Mouse (Mus musculus): ENCODE data around the gene Gm12216. TPM values are rescaled to one million over a fixed set of nuclear protein-coding genes. Genes with fewer than 3 reads are reported as not detected.
"Not testable (repeated sequence)": the region's sequence is repeated elsewhere in the genome, so short reads cannot be mapped to it uniquely, and the experiment has no call there.

Gene Gm12216
- polyA plus RNA-seq, 1 experiment from 2014 or later, result 1.2 TPM

DNA sequence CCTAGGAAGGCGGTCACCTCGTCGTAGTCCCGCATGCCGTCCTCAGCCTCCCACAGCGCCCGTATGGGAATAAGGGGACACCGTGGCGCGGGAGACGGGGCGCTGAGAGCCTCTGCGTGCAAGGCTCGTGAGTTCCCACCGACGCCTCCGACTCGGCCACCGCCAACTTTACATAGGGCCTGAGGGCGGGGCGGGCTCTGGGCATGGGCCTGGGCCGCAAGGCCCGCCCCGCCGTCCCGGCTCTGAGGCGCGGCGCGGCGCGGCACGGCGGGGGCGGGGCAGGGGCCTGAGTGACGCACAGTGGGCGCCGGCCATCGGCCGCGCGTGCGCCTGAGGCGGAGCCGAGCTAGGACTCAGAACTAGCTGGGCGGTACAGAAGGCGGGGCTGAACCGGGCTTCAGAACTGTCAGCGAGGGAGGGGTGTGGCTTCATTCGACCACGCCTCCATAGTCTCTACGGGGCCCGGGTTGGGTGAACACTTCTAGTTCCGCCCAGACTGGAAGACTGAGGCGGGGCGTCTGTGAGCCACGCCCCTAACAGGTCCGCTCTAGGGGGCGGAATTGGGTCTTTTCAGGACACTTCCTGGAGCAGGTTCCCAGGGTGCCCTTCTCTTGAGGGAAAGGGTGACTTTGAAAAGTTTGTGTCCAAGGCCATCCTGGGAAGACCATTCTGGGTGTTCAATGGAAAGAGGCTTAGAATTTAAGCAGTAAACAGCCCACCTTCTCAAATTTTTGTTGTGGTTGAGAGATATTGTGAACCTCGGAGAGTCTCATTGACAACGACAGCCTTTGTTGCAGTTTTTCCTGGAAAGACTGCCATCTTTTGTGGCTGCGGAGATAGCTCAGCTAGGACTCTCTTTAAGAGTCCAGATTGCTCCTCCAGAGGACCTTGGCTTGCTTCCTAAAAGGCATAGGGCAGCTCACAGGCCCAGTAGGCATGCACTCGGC lies 32.7 kb upstream of the Gm12216 start, which contains the start of gene Slc22a5:
Gene Slc22a5 (minus strand): TSS at position 156 of the 947 bp plus-strand sequence.
- peak within 1 kb of the TSS; percentile 67 for H3K9ac ChIP-seq
- H3K9me3 ChIP-seq, result no peaks in the 10 kb centered on the region
- WGBS, result 3% methylated on average over 63 of the region's 63 CpGs
- H3K4me2 ChIP-seq (replicated peaks), result peak within 1 kb of the TSS; percentile 91
- peak within 1 kb of the TSS; percentile 61 for H3K4me3 ChIP-seq (replicated peaks)
- peak; percentile 99 for ATAC-seq
- peaks cover 22% of the 10 kb centered on the region for H3K4me1 ChIP-seq (replicated peaks)
- H3K36me3 ChIP-seq, result no peaks in the 10 kb centered on the region
- H3K27me3 ChIP-seq (replicated peaks), result no peaks in the 10 kb centered on the region
- peak within 1 kb of the TSS; percentile 77 for H3K27ac ChIP-seq

DNA sequence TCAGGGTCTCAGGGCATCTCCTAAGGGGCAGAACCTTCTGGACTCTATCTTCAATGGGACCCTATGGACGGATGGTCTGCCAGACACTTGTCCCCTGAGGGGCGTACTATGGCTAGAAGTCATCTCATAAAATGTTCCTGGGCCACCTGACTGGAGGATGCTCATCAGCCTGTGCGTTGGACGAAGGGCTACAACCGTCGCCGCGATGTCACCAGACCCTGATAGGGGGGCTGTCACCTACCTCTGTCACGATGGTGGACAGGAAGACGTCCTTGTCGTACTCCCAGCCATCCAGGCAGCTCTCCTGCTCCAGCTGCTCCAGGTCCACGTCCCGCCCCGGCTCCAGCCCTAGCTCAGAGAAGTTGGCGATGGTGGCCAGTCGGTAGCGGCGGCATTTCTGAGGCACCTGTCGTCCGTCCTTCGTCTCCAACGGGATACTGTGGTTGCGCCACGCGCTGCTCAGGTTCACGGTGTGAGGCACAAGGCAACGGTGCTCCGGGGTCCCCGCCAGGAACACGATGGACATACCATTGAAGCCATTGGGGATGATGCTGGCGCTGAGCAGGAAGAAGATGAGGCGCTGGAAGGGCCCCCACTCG lies 31.9 kb upstream of the Gm12216 start:
- H3K9ac ChIP-seq, result peak overlapping the region; percentile 67
- 2% methylated on average over 33 of the region's 33 CpGs for WGBS
- H3K27ac ChIP-seq, result peak overlapping the region; percentile 66
- H3K27me3 ChIP-seq (replicated peaks), result no peaks in the 10 kb centered on the region
- H3K4me2 ChIP-seq (replicated peaks), result peak overlapping the region; percentile 91
- H3K4me3 ChIP-seq (replicated peaks), result peak overlapping the region; percentile 61
- ATAC-seq, result no peak
- H3K9me3 ChIP-seq, result no peaks in the 10 kb centered on the region
- no peaks in the 10 kb centered on the region for H3K36me3 ChIP-seq
- peaks cover 22% of the 10 kb centered on the region for H3K4me1 ChIP-seq (replicated peaks)

DNA sequence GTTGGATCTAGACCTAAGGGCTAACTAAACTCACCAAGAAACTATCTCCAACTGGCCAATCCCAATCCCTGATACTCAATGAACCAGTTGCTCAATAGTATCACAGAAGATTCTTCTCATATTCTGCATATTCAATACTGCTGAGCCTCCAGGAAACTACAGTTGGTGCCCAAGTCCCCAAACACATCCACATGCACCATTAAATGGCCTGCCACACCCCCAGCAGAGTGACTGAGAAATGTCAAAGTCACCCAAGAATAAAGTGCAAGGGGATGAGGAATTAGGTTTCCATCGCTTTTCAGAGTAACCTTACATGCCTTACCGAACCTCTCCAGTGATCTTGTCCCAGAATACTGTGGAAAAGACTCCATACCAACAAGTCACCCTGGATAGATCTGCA lies 31.2 kb upstream of the Gm12216 start:
- H3K9me3 ChIP-seq, result no peaks in the 10 kb centered on the region
- 87% methylated on average over 2 of the region's 2 CpGs for WGBS
- H3K27ac ChIP-seq, result no peak overlapping the region
- H3K36me3 ChIP-seq, result no peaks in the 10 kb centered on the region
- H3K4me1 ChIP-seq (replicated peaks), result peaks cover 22% of the 10 kb centered on the region
- H3K9ac ChIP-seq, result no peak overlapping the region
- no peaks in the 10 kb centered on the region for H3K27me3 ChIP-seq (replicated peaks)
- H3K4me3 ChIP-seq (replicated peaks), result peak overlapping the region; percentile 61; the same call in 1 of the 2 replicates
- ATAC-seq, result no peak
- H3K4me2 ChIP-seq (replicated peaks), result peak overlapping the region; percentile 91

DNA sequence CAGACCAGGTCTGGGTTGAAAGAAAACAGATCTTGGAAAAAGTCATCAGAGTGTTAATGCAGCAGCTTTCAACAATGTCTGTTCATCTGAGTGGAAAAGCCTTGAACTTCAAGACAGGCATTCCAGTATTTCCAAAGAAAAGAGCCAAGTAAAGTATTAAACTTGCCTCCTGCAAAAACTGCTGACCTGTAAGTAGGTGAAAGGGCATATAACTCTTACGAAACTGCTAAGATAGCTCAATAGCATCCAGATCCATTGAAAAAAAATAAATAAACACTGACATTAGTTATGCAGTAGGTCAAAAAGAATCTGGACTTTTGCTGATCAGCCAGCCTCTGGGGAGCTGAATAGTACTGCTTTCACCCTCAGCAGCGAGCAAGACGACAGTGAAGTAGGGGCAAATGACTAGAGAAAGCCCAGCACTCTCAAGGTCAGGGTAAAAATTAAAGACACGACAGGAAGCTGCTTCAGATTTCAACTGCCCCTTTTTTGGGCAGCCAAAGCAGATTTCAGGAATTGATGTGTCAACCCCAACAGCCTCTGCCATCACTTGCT lies 30.1 kb upstream of the Gm12216 start:
- Histone ChIP-seq H3K9ac (no peak overlapping the region), H3K27ac (no peak overlapping the region)

DNA sequence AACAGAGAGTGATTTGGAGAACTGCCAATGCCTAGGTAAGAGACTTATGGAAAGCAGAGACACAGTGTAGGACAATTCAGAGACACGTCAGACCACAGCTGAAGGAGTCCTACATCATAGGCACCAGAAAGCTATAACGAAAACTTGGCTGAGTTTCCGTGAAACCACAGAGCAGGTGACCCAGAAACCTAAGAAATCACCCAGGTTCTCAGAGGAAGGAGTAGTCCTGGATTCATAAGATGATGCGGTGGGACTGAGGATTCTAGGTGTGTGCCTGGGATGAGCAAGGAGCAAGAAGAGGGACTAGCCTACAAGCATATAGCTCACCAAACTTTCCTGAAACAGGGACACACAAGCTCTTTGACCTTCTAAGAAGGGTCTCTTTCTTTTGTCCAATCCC lies 29.2 kb upstream of the Gm12216 start:
- H3K36me3 ChIP-seq, result no peaks in the 10 kb centered on the region
- no peak for ATAC-seq
- no peak overlapping the region for H3K4me3 ChIP-seq (replicated peaks)
- no peak overlapping the region for H3K4me2 ChIP-seq (replicated peaks)
- peaks cover 22% of the 10 kb centered on the region for H3K4me1 ChIP-seq (replicated peaks)
- no peak overlapping the region for H3K9ac ChIP-seq
- H3K9me3 ChIP-seq, result no peaks in the 10 kb centered on the region
- H3K27ac ChIP-seq, result no peak overlapping the region
- H3K27me3 ChIP-seq (replicated peaks), result no peaks in the 10 kb centered on the region
- WGBS, result 72% methylated on average over 4 of the region's 4 CpGs

More for the DNA sequence above, 30.1 kb upstream of the Gm12216 start:
- Histone ChIP-seq H3K27me3 (replicated peaks) (no peaks in the 10 kb centered on the region), H3K9me3 (no peaks in the 10 kb centered on the region), H3K4me2 (replicated peaks) (no peak overlapping the region), H3K4me3 (replicated peaks) (no peak overlapping the region), H3K36me3 (no peaks in the 10 kb centered on the region), H3K4me1 (replicated peaks) (peaks cover 22% of the 10 kb centered on the region)
- 38% methylated on average over 4 of the region's 4 CpGs for WGBS
- ATAC-seq, result no peak

DNA sequence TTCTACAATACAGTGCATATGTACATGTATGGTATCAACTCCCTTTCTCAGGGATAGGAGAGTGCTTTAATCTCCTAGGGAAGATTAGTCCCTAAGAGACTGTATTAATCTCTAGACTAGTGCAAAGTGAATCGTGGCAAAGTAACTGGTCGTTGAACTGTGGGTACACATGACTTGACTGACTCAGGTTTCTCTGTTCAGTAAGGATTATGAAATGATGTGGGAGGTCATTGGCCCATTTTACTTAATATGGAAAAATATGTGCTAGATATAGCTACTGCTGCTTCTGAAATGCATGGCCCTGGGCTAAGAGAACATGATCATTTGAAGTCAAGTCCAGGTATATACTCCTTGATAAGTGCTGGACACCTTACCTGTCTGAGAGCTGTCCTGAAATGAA lies 24.2 kb upstream of the Gm12216 start:
- Histone ChIP-seq H3K36me3 (no peaks in the 10 kb centered on the region), H3K27me3 (replicated peaks) (no peaks in the 10 kb centered on the region), H3K9me3 (no peaks in the 10 kb centered on the region), H3K4me1 (replicated peaks) (peaks cover 2% of the 10 kb centered on the region; the same call in 1 of the 2 replicates), H3K4me3 (replicated peaks) (no peak overlapping the region), H3K9ac (no peak overlapping the region), H3K27ac (no peak overlapping the region), H3K4me2 (replicated peaks) (no peak overlapping the region)
- 84% methylated on average over 2 of the region's 2 CpGs for WGBS
- ATAC-seq, result no peak

DNA sequence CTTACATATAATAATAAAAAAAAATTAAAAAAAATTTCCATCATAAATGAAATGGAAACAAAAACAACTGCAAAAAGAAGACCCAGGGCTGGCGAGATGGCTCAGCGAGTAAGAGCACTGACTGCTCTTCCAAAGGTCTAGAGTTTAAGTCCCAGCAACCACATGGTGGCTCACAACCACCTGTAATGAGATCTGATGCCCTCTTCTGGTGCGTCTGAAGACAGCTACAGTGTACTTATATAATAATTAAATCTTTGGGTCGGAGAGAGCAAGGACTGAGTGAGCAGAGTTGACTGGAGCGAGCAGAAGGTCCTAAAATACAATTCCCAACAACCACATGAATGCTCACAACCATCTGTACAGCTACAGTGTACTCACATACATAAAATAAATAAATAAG lies 19.0 kb upstream of the Gm12216 start:
- not testable (repeated sequence) for H3K9ac ChIP-seq; H3K36me3 ChIP-seq; H3K27me3 ChIP-seq (replicated peaks); ATAC-seq; H3K4me2 ChIP-seq (replicated peaks); H3K4me3 ChIP-seq (replicated peaks); H3K9me3 ChIP-seq; H3K4me1 ChIP-seq (replicated peaks); H3K27ac ChIP-seq
- WGBS, result 86% methylated on average over 5 of the region's 5 CpGs

DNA sequence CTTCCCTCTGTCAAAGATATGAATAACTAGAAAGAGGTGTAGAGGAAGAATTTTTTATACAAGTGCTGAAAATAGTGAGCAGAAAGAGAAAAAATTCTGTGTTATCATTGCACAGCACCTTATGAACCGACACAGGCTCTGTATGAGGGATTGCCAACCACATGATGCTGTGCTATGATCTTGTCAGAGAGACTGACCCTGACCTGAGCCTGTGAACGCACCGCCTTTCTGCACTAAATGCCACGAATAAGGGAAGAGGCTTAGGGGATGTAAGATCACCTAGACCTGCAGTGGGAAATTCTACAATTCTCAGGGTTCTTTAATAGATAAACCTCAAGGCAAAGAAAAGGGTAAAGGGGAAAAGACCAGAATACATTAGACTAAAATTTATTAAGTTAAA lies 17.4 kb upstream of the Gm12216 start:
- no peak overlapping the region for H3K4me2 ChIP-seq (replicated peaks)
- H3K27ac ChIP-seq, result no peak overlapping the region
- no peaks in the 10 kb centered on the region for H3K9me3 ChIP-seq
- H3K4me1 ChIP-seq (replicated peaks), result 0 out of 2 replicates have a peak, but pooled peaks cover 2% of the 10 kb centered on the region
- no peaks in the 10 kb centered on the region for H3K36me3 ChIP-seq
- no peak for ATAC-seq
- H3K9ac ChIP-seq, result no peak overlapping the region
- no peaks in the 10 kb centered on the region for H3K27me3 ChIP-seq (replicated peaks)
- WGBS, result 83% methylated on average over 4 of the region's 4 CpGs
- no peak overlapping the region for H3K4me3 ChIP-seq (replicated peaks)

DNA sequence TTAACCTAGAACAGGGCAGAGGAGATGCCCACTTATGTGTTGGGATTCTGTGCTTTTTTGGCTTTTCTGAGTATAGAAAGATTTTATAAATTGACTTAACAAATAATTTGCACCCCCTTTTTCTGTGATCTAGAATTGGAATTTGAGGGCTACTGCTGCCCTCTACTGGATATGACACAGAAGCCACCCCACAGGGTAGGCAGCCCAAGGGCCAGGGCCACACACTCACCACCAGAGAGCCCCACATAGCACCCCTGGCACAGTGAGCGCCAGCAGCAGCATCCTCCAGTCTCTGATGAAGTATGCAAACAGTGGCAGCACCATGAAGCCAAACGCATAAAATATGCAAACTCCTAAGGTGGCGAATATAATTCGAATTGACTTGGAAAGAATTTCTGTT lies 15.7 kb upstream of the Gm12216 start:
- Histone ChIP-seq H3K4me2 (replicated peaks) (no peak overlapping the region), H3K27ac (no peak overlapping the region), H3K4me3 (replicated peaks) (no peak overlapping the region), H3K27me3 (replicated peaks) (no peaks in the 10 kb centered on the region), H3K9me3 (no peaks in the 10 kb centered on the region), H3K9ac (no peak overlapping the region), H3K4me1 (replicated peaks) (0 out of 2 replicates have a peak, but pooled peaks cover 2% of the 10 kb centered on the region), H3K36me3 (no peaks in the 10 kb centered on the region)
- WGBS, result 62% methylated on average over 4 of the region's 4 CpGs
- peak; percentile 71; the same call in 1 of the 2 replicates for ATAC-seq

DNA sequence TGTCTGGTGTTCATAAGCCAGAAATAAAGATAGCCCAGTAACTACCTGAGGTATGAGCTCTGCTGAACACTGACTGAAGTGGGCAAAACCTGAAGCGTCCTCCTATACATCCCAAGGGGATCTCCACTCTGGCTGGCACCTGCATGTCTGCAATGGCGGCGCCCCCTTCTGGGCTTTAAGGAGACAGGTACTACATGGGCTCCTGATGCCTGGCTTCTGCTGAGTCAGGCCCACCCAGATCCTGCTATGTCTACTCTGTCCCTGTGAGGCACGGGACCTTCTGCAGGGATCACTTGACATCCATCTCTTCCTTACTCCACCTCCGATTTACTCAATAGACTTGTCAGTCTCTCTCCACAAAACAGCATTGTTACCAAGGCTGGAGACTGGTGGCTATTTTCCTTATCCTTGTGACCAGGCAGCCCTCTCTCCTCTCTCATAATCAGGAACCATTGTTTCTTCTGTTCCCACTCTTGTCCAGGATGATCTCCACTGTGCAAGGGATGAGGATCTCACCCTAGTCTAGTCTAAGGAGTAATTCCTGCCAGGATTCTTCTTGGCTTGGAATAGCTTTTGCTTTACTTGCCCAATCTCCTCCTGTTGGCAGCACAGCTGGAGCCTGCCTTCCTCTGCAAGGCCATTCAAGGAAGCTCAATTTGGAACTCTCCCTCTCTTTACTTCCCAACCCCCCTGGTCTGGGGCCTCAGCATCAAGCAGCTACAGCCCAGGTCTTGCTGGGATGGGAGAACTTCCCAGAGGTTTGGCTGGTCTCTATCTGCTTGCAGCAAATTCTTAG lies 15.1 kb upstream of the Gm12216 start:
- not testable (repeated sequence) for H3K9me3 ChIP-seq; H3K4me2 ChIP-seq (replicated peaks); H3K9ac ChIP-seq; ATAC-seq; H3K4me3 ChIP-seq (replicated peaks); H3K27me3 ChIP-seq (replicated peaks); H3K4me1 ChIP-seq (replicated peaks); H3K27ac ChIP-seq; H3K36me3 ChIP-seq
- 72% methylated on average over 5 of the region's 5 CpGs for WGBS

DNA sequence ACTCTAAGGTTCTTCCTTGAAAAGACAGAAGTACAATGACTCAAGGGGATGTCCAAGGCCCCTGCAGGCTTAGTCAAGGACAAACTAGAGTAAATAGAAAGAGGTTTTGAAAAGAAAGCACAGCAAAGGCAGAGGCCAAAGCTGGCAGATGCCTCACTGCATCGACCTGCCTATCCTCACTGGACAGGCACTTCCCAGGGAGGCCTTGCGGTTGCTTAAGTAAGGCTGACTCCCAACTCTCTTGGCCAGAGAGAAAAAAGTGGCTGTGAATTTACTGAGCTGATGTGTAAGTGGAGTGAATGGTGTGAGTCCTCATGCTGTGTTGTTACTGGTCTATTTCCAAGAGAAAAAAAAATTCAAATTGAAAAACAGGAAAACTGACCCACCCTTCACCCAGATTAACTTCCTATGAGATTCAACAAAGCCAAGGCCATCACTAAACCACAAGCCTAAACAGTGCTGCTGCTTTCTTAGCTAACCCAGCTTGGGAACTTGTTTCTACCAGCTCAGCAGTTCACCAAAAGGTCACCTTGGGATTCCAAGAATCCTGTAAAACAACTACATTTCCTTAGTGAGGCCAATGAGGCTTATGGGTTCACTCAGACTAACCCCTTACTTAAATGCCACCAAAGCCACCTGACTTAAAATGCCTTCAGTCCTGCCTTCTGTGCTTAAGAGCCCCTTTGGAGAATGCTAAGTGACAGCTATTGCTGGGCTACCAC lies 12.9 kb upstream of the Gm12216 start:
- H3K9me3 ChIP-seq, result no peaks in the 10 kb centered on the region
- no peak overlapping the region for H3K9ac ChIP-seq
- H3K27ac ChIP-seq, result no peak overlapping the region
- H3K27me3 ChIP-seq (replicated peaks), result no peaks in the 10 kb centered on the region
- no peak for ATAC-seq
- H3K4me3 ChIP-seq (replicated peaks), result no peak overlapping the region
- 89% methylated on average over 2 of the region's 2 CpGs for WGBS
- H3K4me1 ChIP-seq (replicated peaks), result 0 out of 2 replicates have a peak, but pooled peaks cover 2% of the 10 kb centered on the region
- H3K4me2 ChIP-seq (replicated peaks), result no peak overlapping the region
- no peaks in the 10 kb centered on the region for H3K36me3 ChIP-seq

Data from intestine, embryonic 15.5 days (tissue).